Mouse (Mus musculus): ENCODE measurements around the gene Fbxw11. TPM values are rescaled to one million over a fixed set of nuclear protein-coding genes. Genes with fewer than 3 reads are reported as not detected.
A peak's percentile ranks its signal among the peaks of the same experiment; 100 is the strongest.

Fbxw11 gene
- total RNA-seq, 2 experiments from 2014 or later: 139 to 150 TPM

GRCm38 (mm10) chr11:32623236-32623635 is 19.3 kb upstream of the Fbxw11 start:
- DNase-seq (ENCODE audit: extremely low spot score in 1 of 2, low spot score in 1 of 2): peak in 1 of 2 experiments; percentile 51

- DNase-seq (ENCODE audit: extremely low spot score in 1 of 2, low spot score in 1 of 2): no peak
These were observed 18.6 kb upstream of the Fbxw11 start for GRCm38 (mm10) chr11:32623912-32624311.

GRCm38 (mm10) chr11:32625677-32626076 is 16.8 kb upstream of the Fbxw11 start:
- DNase-seq (ENCODE audit: extremely low spot score in 1 of 2, low spot score in 1 of 2): peak in 1 of 2 experiments; percentile 69

GRCm38 (mm10) chr11:32626079-32626478 is 16.4 kb upstream of the Fbxw11 start:
- no peak for DNase-seq (ENCODE audit: extremely low spot score in 1 of 2, low spot score in 1 of 2)

- DNase-seq (ENCODE audit: extremely low spot score in 1 of 2, low spot score in 1 of 2): no peak
These were observed 14.6 kb upstream of the Fbxw11 start for GRCm38 (mm10) chr11:32627900-32628299.

- DNase-seq (ENCODE audit: extremely low spot score in 1 of 2, low spot score in 1 of 2): no peak
These were observed 12.8 kb upstream of the Fbxw11 start for GRCm38 (mm10) chr11:32629713-32630211.

GRCm38 (mm10) chr11:32632671-32633070 is 9.9 kb upstream of the Fbxw11 start:
- no peak for DNase-seq (ENCODE audit: extremely low spot score in 1 of 2, low spot score in 1 of 2)

GRCm38 (mm10) chr11:32633542-32633941 is 9.0 kb upstream of the Fbxw11 start:
- DNase-seq (ENCODE audit: extremely low spot score in 1 of 2, low spot score in 1 of 2): no peak

GRCm38 (mm10) chr11:32634143-32634542 is 8.4 kb upstream of the Fbxw11 start:
- DNase-seq (ENCODE audit: extremely low spot score in 1 of 2, low spot score in 1 of 2): no peak

- no peak for DNase-seq (ENCODE audit: extremely low spot score in 1 of 2, low spot score in 1 of 2)
These were observed 7.7 kb upstream of the Fbxw11 start for GRCm38 (mm10) chr11:32634842-32635241.

GRCm38 (mm10) chr11:32636275-32636674 is 6.2 kb upstream of the Fbxw11 start:
- no peak for DNase-seq (ENCODE audit: extremely low spot score in 1 of 2, low spot score in 1 of 2)

- no peak for DNase-seq (ENCODE audit: extremely low spot score in 1 of 2, low spot score in 1 of 2)
These were observed 3.8 kb upstream of the Fbxw11 start for GRCm38 (mm10) chr11:32638521-32639255.

GRCm38 (mm10) chr11:32640617-32641016 is 1.9 kb upstream of the Fbxw11 start:
- DNase-seq (ENCODE audit: extremely low spot score in 1 of 2, low spot score in 1 of 2): no peak

- peak; percentile 32 to 50 for DNase-seq (ENCODE audit: extremely low spot score in 1 of 2, low spot score in 1 of 2)
These were observed 669 bp downstream of the Fbxw11 start for GRCm38 (mm10) chr11:32642899-32643886.

GRCm38 (mm10) chr11:32644010-32644409 is 1.5 kb downstream of the Fbxw11 start:
- no peak for DNase-seq (ENCODE audit: extremely low spot score in 1 of 2, low spot score in 1 of 2)

- no peak for DNase-seq (ENCODE audit: extremely low spot score in 1 of 2, low spot score in 1 of 2)
These were observed 4.7 kb downstream of the Fbxw11 start for GRCm38 (mm10) chr11:32647265-32647664.

- no peak for DNase-seq (ENCODE audit: extremely low spot score in 1 of 2, low spot score in 1 of 2)
These were observed 7.8 kb downstream of the Fbxw11 start for GRCm38 (mm10) chr11:32650236-32650749.

GRCm38 (mm10) chr11:32650893-32651590 is 8.5 kb downstream of the Fbxw11 start:
- DNase-seq (ENCODE audit: extremely low spot score in 1 of 2, low spot score in 1 of 2): no peak

- no peak for DNase-seq (ENCODE audit: extremely low spot score in 1 of 2, low spot score in 1 of 2)
These were observed 9.2 kb downstream of the Fbxw11 start for GRCm38 (mm10) chr11:32651723-32652122.

- DNase-seq (ENCODE audit: extremely low spot score in 1 of 2, low spot score in 1 of 2): no peak
These were observed 19.6 kb downstream of the Fbxw11 start for GRCm38 (mm10) chr11:32662082-32662656.
